Mouse (Mus musculus) heart, adult 2 months (tissue): ENCODE results near the gene Jmjd6.

Experiments
- CTCF ChIP-seq: fragments of 200-600 bp; IDR thresholded peaks from 2 replicates; pipeline ENCODE4 v1.8.1; 2022; ENCODE audit warnings: antibody characterized with exemption, mild to moderate bottlenecking, moderate library complexity
- EP300 ChIP-seq: fragments of 200-500 bp; IDR thresholded peaks from 2 replicates; pipeline ENCODE4 v1.6.1; 2011; ENCODE audit warnings: low read depth, low read length, control low read depth; ENCODE audit not compliant: insufficient read depth

DNA sequence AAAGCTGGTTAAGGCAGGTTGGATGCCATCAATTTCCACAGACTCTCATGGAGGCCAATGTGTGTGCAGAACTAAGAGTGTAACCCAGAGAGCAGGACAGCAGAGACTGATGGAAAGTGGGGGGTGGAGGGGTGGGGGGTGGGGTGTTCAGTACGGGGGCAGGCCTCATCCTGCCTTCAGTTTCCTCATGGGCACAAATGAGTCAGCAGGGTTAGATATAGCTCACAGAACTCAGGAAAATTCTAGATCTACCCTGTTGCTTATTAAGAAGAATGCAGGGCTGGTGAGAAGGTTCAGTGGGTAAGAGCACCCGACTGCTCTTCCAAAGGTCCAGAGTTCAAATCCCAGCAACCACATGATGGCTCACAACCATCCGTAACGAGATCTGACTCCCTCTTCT lies 26.4 kb upstream of the Jmjd6 start:
- TF ChIP-seq CTCF (no peak), EP300 (no peak)
